8 mouse cellular contexts compared by ENCODE assay signal in the genomic region with DNA sequence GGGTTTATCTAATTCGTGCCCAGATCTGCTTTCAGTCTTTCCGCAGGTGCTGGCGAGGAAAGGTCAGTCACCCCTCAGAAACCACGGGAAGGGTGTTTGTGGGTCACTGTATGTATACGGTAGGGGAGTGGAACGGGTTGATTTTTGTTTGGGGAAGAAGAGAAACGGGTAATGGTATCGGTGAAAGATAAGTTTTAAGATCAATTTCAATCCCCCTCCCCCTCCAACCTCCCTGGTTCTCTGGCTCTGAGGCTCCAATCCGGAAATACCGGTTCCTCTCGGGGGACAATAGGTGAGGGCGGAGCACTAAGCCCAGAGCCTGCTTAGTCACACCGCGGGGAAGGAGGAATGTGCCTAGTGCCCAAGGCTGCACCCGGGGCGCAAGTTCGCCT. TPM values are rescaled to one million over a fixed set of nuclear protein-coding genes. Genes with fewer than 3 reads are reported as not detected.
DNase-seq lines count a peak whose midpoint lies in the region; ATAC-seq and TF ChIP-seq lines count a peak whose summit lies in the region.

No protein-coding gene starts in this region.

- TF ChIP-seq CTCF in layer of hippocampus, adult 2 months (conservative IDR thresholded peaks at IDR 0.05), result no peak

- peak overlapping the region; percentile 71 for H3K4me3 ChIP-seq in layer of hippocampus, adult 2 months
- peak overlapping the region; percentile 55 for H3K4me3 ChIP-seq in embryonic facial prominence, embryonic 14.5 days (ENCODE audit: low read depth, low read length)
- peak overlapping the region; percentile 56 for H3K4me3 ChIP-seq in limb, embryonic 10.5 days

- intact Hi-C loops in heart, postnatal 36 days (cut with DNase I), result loop anchor here (2.0 kb wide), 3 partner anchors 30 to 72 kb away; no protein-coding TSS in a partner anchor

- peaks cover 2% of the 10 kb centered on the region; the same call in 1 of the 2 replicates for H3K4me1 ChIP-seq in embryonic facial prominence, embryonic 14.5 days (ENCODE audit: control insufficient read depth, insufficient read depth, low read length)
- peaks cover 28% of the 10 kb centered on the region for H3K4me1 ChIP-seq in limb, embryonic 10.5 days

- 0 out of 2 replicates have a peak overlapping the region, but pooled peaks have one; percentile 56 for H3K9ac ChIP-seq in embryonic facial prominence, embryonic 14.5 days (ENCODE audit: low read depth, low read length)

- H3K27me3 ChIP-seq in embryonic facial prominence, embryonic 14.5 days (replicated peaks; ENCODE audit: control insufficient read depth, insufficient read depth, low read length), result peaks cover 30% of the 10 kb centered on the region
- peaks cover 45% of the 10 kb centered on the region for H3K27me3 ChIP-seq in limb, embryonic 10.5 days (ENCODE audit: low read depth, poor library complexity, severe bottlenecking)

- peak overlapping the region; percentile 90 for H3K4me2 ChIP-seq in embryonic facial prominence, embryonic 14.5 days (ENCODE audit: low read depth, low read length)

- no peak for DNase-seq in layer of hippocampus, adult 2 months (ENCODE audit: low spot score in 2 of 2)
- no peak for DNase-seq in layer of hippocampus, postnatal 14 days (ENCODE audit: low spot score in 2 of 2)
- peak; percentile 90 for DNase-seq in embryonic facial prominence, embryonic 14.5 days (ENCODE audit: low spot score)
- peak; percentile 49 to 57 for DNase-seq in heart, postnatal 36 days
- peak; percentile 58 for DNase-seq in limb, embryonic 10.5 days (ENCODE audit: low spot score)
- DNase-seq in mesoderm, embryonic 11.5 days (ENCODE audit: low read depth, low spot score), result peak; percentile 63
- DNase-seq in thymus, postnatal 4 days, result peak; percentile 36
- DNase-seq in cerebellum, adult 11 months, result no peak

- peak overlapping the region; percentile 87; the same call in 1 of the 2 replicates for H3K27ac ChIP-seq in layer of hippocampus, adult 2 months
- H3K27ac ChIP-seq in embryonic facial prominence, embryonic 14.5 days (replicated peaks; ENCODE audit: low read depth, low read length), result peak overlapping the region; percentile 75; the same call in 1 of the 2 replicates
- no peak overlapping the region; the same call in 1 of the 2 replicates for H3K27ac ChIP-seq in limb, embryonic 10.5 days

- no peaks in the 10 kb centered on the region for H3K9me3 ChIP-seq in embryonic facial prominence, embryonic 14.5 days (ENCODE audit: control insufficient read depth, low read length)
- no peaks in the 10 kb centered on the region for H3K9me3 ChIP-seq in limb, embryonic 10.5 days (replicated peaks)

- 1% methylated on average over 17 of the region's 17 CpGs for WGBS in embryonic facial prominence, embryonic 14.5 days
- 3% methylated on average over 17 of the region's 17 CpGs for WGBS in limb, embryonic 10.5 days

- no peaks in the 10 kb centered on the region for H3K36me3 ChIP-seq in embryonic facial prominence, embryonic 14.5 days (ENCODE audit: control insufficient read depth, insufficient read depth, low read length)
- no peaks in the 10 kb centered on the region for H3K36me3 ChIP-seq in limb, embryonic 10.5 days

- peak; percentile 91 for ATAC-seq in embryonic facial prominence, embryonic 14.5 days (ENCODE audit: low read depth)

RNA-seq across cellular contexts. Expression of a gene that starts 0.5 kb away (rescaled TPM):
- 10 to 100 TPM; 17.6 to 20.3 TPM for total RNA-seq in layer of hippocampus, adult 2 months (2021)
- total RNA-seq in layer of hippocampus, postnatal 14 days (2021), result 10 to 100 TPM; 20.9 to 21.9 TPM
- 14.7 and 16.1 TPM in 2 replicates for polyA plus RNA-seq in embryonic facial prominence, embryonic 14.5 days (2014; fragmentation: Nextera tagmentation; extraction: Ambion mirVana)
- total RNA-seq in heart, postnatal 36 days (2021), result 10 to 100 TPM; 18.2 to 21.3 TPM
- polyA plus RNA-seq in limb, embryonic 10.5 days (2016; fragmentation: Nextera tagmentation; extraction: Ambion mirVana), result 35.2 and 36.4 TPM in 2 replicates

RNA-seq across cellular contexts. Expression of a gene that starts 55.1 kb away (rescaled TPM):
- total RNA-seq in layer of hippocampus, adult 2 months (2021), result 1 to 10 TPM; 7.4 to 8.8 TPM
- total RNA-seq in layer of hippocampus, postnatal 14 days (2021), result 1 to 10 TPM; 8.3 to 8.8 TPM
- polyA plus RNA-seq in embryonic facial prominence, embryonic 14.5 days (2014; fragmentation: Nextera tagmentation; extraction: Ambion mirVana), result 38.6 and 39.4 TPM in 2 replicates
- 10 to 100 TPM; 27.7 to 32.7 TPM for total RNA-seq in heart, postnatal 36 days (2021)
- polyA plus RNA-seq in limb, embryonic 10.5 days (2016; fragmentation: Nextera tagmentation; extraction: Ambion mirVana), result 62.7 and 67.1 TPM in 2 replicates

Comparison
In these comparisons a context has a peak if more than half of its experiments do, and no peak if none do; other contexts are left out.
1. DNase-seq: peak in embryonic facial prominence, embryonic 14.5 days (single experiment), heart, postnatal 36 days (2 of 2), limb, embryonic 10.5 days (single experiment), mesoderm, embryonic 11.5 days (single experiment) and thymus, postnatal 4 days (single experiment); none in layer of hippocampus, adult 2 months (0 of 2), layer of hippocampus, postnatal 14 days (0 of 2) and cerebellum, adult 11 months (single experiment).
2. Peak in every context shown above with its lines, with median percentiles within 50 percentile points of each other: H3K4me3 ChIP-seq.